Mouse (Mus musculus) right cerebral cortex, postnatal 14 days (tissue): ENCODE data around the gene Syn3.

ENCODE experiments used
- DNase-seq: peaks from one replicate; pipeline ENCODE4 v3.0.0; 2022

The Syn3 gene

DNA sequence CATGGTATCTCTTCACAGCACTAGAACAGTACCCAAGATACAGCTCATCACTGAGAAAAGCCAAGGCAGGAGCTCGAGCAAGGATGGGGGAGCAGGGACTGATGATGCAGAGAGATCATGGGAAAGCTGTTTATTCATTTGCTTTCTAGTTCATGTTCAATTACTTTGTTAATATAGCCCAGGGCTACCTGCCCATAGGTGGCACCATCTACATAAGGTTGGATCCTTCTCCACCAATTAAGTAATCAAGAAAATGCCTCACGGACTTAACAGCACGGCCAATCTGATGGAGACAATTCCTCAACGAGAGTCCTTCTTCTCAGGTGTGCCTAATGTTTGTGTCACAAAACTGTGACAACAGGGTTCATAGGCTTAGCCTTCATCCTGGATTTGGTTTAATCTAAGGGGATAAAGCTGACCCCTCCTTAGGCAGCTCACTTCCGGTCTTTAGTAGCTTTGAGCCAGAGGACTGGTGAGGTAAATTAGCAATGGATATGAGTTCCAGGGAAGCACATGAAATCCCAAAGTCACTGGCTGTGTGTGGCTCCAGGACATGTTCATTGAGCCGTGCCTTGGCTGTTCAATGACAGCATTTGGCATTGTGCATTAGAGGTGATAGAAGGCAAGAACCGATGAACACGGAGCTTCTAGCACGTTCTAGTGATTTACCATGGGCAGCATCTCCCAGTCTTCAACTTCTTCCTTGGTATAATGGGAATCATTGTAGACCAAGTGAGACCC, 423.6 kb downstream of the Syn3 start:
- no peak for DNase-seq

DNA sequence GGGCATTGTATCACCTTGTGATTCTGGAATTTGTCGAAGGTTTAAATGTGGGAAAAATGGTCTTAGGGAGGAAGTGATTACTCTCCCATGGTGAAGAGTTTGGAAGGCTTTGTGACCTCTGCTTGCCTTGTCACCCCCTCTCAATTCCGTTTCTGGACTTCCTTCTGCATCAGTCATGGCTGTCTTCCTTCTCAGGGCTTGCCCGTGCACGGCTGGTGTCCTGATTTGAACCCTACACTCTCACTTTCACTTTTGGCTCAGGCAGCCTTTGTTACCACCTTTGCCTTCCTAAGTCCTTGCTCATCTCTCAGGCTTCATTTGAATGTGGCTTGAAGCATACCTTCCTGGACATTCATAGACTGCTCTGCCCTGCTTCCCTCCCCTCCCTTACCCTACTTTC, 424.6 kb downstream of the Syn3 start:
- no peak for DNase-seq

DNA sequence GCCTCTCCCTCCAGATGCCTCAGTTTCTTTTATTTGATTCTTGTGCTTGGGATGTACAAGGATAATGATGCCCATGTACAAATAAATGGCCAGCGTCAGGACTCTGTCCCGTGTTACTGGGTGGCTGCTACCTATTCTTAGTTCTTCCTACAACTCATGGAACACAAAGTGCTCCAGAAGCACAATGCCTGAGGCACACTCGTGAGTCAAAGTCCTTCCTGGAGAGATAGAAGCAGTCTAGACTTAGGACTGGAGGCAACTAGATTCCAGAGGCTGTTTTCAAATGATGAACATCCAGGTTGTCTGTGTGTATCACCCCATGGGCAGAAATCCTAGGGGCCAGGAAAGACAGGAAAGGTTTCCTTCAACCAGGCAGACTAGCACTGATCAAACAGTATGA, 427.9 kb downstream of the Syn3 start:
- DNase-seq = no peak

DNA sequence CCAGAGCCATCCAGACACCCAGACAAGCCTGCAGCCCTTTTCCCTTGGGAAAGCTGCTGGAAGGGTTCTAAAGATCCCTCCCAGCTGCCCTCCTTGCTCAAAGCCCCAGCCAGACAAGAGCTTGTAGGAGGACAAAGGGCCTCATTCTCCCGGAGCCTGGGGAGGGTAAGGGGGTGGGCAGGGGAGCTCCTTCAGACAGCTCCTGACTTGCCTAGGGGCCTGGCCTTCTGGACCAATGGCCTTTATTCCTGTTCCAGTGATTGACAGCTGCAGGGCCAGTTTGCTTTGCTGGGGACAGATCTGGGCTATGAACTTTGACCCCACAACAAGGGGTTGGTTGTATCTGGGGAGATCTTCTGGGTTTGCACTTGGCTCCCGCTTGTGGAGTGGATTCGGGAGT, 429.4 kb downstream of the Syn3 start:
- DNase-seq = no peak

DNA sequence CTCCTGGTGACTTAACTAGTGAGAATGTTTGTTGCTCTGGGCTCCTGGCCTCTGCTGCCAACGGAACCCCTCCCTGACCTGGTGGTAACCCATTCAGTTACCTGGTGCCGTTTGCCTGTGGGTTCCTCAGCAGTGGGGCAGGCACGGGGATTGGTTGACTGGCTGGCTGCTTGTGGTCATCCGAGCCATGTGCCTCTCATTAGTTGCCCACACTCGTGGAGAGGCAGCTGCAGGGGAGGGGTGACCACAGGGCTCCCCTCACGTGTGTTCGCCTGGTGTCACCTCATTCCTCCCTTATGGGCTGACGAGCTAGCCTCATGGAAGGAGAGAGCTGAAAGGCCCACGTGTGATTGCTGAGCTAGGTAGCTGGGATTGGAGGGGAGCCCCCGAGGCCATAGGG, 430.8 kb downstream of the Syn3 start:
- no peak for DNase-seq

DNA sequence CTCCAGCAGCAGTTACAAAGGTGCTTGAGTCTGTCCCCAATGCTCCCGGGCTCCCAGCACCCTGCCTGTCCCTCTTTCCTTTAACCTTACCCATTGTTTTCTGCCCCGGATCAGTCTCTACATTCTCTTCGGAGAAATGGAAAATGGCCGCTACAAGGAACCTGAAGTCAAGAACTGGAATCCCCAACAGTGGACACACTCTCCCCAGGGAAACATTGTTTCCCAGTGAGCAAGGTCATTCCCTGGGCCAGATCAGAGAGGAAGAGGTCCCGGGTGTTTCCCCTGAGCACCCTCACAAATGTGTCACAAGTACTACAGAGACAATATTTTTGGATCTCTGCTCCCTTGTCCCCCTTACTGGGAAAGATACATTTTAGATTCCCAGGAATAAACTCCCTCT, 432.0 kb downstream of the Syn3 start:
- no peak for DNase-seq

DNA sequence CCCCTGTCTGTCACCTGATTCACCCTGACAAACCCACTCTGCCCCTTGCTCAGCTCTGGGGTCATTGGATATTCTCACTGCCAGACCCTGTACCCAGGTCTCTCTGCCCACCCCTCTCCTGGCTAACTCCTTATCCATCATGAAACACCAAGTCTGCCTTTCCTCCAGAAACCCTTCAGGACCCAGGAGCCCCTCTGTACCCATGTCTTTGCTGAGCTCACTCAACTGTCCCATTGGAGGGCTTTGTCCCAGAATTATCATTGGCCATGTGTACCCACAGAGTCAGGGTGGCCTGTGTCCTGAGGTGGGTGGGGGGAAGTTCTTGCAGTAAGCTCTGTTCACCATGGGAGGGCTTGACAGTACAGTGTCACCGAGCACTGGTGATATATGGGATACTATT, 433.0 kb downstream of the Syn3 start:
- DNase-seq = no peak

DNA sequence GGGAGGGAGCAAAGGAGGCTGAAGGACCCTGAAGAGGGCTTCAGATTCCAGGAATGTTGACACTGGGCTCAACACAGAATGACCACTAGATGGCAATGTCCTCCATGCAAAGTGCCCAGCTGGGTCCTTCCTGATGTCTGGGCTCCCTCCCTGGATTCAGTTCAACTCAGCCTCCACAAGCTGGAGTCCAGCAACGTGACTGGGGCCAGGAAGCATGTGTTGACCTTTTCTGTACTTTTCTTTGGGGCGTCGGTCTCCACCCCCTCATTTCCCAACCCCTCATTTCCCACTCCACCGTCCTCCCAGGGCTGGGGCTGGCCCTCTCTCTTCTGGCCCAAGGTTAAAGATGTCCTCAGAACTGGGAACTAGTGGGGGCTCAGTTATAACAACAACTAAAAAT, 433.8 kb downstream of the Syn3 start:
- DNase-seq = peak; percentile 57

DNA sequence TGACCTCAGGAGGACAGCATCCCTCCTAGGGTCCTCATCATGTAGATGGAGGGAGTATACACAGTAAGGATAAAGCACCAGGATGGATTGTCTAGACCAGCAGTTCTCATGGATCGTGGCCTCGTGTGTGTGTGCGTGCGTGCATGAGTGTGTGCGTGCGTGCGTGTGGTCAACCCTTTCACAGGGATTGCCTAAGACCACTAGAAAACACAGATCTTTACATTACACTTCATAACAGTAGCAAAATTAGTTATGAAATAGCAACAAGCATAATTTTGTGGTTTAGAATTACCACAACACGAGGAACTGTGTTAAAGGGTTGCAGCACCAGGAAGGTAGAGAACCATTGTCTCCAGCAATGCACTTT, 435.7 kb downstream of the Syn3 start:
- no peak for DNase-seq

DNA sequence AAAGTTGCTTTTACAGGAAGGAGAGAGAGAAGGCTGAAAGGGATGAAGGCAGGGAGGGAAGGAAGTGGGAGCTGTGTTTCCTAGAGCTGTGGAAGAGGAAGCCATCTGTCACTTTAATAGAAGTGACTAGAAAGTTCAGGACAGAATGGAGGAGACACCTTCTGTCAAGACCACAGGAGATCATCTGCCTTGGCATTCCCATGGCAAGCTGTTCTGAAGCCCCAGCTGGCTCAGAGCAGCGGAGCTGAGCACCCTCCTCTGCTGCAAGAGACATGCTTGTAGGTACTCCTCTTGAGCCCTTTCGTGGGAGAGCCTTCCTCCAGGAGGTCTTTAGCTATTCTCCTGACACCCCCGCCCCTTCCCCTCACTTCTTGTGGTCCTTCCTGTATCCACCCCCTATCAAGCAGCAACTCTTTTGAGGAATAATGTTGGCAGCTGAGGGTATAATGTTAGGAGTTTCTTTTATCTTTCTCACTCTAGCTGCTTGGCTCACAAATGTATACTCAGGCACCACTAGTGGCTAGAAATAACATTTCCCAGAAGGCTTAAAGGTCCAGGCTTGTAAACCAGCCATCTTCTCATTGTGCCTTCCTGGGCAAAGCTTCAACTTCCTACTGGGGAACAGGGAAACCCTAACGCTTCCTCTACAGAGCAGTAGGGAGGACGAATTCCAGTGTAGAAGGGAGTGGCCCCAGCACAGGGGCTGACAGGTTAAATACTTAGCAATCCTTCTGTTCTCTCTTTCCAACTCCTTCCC, 436.3 kb downstream of the Syn3 start:
- no peak for DNase-seq

DNA sequence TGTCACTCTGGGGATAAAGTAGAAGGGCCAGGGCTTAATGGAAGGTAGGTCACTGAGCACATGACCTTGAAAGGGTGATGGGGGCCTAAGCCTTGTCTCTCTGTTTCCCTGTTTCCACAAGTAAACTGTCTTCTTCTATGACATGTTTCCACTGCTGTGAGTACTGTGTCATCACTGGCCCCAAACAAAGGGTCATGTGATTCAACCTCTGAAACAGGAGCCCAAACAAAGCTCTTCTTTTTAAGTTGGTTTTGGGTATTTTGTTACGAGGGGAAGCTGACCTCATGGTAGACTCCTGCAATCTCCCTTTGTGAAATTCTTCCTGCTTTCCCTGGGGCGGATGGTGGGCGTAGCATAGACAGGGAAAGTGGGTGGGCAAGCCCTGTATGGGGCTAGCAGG, 438.4 kb downstream of the Syn3 start:
- no peak for DNase-seq

DNA sequence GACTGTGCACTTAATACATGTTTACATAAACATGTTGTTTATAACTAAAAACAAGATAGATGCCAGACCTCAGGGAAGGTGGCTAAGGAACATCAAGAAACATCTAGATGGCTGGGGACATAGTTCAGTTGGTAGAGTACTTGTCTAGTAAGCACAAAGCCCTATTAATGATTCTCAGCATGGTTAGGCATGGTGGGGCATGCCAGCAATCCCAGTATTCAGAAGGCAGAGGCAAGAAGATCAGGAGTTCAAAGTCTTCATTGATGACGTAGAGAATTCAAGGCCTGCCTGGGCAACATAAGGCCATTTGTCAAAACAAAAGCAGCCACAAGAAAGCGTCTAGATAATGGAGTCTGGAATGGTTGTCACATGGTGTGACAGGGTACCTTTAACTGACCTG, 441.0 kb downstream of the Syn3 start:
- no peak for DNase-seq

DNA sequence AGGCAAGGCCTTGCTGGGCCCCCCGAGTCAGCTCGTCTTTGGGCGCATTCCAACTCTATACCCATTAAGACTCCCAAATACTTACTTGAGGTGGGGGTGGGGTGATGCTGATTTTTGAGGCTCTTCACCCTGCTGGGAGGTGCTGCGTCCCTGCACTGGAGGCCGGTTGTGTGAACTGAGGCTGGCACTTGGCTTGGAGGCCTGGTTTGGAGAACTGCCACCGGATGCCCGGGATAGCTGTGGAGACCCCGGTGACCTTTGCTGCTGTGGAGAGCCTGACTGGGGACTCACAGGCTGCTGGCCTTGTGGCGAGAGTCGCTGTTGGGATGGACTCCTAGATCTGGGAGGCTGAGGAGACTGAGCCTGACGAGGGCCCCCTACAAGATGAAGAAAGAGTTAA, 441.4 kb downstream of the Syn3 start:
- DNase-seq = no peak

DNA sequence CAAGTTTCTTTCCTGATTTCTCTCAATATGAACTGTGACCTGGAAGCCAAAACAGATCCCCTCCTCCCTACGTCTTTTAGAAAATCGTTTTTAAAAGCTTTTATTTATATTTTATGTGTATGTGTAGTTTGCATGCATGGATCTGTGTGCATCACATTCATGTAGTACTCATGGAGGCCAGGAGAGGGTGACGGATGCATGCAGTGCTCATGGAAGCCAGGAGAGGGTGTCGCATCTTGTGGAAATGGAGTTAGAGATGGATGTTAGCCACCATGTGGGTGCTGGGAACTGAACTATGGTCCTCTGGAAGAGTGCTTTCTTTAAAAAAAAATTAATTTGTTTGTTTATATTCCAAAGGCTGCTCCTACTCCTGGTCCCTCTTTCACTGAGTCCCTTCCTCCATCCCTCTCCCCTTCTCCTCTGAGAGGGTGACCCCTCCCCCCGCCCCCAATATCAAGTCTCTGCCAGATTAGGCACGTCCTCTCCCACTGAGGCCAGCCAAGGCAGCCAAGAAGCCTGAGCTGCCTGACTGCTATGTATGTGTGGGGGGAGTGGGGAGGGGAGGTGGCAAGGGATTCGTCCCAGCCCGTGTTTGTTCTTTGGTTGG, 442.3 kb downstream of the Syn3 start:
- DNase-seq = no peak

DNA sequence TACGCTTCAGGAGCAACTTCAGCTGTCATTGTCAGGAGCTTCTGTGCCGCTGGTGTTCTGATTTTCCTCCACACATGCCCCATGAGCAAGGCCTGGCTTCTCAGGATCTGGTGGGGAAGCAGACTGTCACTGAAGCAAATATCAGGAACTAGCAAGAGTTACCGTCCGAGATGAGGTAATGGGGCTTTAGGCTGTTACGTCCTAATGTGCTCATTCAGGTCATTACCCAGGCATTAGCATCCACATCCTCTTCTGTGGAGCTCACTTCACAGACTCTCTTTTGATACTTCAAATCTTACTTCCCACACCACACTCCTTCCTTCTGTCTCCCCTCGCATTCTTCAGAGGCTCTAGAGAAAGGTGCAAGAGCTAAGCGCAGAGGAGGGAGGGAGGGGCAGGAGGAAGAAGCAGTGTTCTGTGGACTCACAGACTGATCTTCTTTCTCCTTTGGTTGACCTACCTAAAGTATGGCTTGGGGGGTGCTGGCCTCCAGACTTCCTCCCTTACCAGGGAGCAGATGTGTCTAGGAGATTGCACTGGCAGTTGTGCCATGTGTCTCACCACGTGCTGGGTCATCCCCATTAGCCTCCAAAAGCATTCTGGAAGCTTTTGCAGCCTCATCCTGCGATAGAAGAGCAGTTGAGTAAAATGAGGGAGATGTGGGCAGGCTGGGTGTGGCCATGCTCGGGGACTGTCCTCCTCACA, 445.7 kb downstream of the Syn3 start:
- no peak for DNase-seq

DNA sequence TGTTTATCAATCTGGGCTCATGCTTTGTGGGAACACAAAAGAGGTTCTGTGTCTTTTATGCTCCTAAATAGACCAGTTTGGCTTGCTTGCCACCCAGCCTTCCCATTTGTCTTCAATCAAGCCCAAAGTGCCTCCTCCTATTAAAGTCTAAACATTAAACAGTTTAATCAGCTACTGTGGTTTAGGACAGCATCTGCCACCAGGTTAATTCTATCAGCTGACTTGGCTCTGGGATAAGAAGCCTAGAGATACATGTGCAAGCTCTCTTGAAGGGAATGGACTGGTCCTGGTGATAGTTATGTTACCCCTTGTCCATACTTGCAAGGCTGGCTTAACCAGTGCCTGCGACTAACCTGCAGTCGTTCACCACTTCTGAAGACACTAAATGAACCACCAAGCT, 448.2 kb downstream of the Syn3 start:
- no peak for DNase-seq

DNA sequence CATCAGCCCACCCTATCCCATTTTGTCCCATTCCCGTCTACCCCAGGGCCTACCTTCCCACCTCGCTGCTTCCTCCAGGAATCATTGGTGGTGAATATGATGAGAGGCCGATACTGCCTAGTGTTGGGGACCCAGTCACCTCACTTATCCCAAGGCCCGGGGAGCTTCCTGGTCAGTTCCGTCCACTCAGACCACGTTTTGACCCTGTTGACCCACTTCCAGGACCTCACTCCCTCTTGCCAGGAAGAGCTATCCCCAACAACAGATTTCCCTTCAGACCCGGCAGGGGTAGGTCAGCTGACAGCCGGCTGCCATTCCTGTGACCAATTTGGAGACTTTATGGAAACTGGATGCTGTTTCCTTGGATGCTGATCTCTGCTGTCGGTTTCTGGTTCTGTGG, 450.9 kb downstream of the Syn3 start:
- no peak for DNase-seq

DNA sequence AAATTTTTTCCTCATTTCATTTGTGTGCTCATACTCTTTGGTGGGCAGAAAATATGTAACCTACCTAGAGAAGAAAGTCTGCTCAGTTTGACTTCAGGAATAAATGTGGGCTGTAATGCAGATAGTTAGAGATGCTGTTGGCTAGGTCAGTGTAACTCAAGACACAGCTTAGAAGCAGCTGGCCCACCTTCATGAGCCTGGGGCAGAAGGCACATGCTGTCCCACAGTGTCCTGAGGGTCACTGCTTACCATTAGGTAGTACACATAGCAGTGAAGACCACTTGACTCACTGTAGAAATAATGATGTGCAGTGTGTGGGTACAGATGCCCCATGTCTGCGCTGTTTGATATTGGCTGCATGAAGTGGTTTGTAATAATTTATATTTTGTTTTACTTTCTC, 452.3 kb downstream of the Syn3 start:
- DNase-seq = no peak

DNA sequence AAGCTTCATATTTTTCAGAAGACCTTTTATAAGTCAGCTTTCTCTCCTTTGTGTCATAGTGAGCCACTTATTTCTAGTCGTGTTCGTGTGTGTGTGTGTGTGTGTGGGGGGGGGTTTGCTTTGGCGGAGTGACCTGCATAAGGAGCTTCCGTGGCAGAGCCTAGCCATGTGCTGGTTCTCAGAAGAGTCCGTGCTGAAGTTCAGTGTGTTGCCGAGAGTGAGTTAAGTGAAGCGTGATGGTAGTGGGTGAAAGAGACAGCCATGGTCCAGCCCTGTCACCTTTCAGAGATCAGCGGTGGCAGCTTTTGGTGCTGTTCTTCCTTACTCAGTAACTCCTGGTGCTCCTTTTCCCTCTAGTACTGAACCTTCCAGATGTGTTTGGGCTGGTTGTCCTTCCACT, 454.6 kb downstream of the Syn3 start:
- no peak for DNase-seq

DNA sequence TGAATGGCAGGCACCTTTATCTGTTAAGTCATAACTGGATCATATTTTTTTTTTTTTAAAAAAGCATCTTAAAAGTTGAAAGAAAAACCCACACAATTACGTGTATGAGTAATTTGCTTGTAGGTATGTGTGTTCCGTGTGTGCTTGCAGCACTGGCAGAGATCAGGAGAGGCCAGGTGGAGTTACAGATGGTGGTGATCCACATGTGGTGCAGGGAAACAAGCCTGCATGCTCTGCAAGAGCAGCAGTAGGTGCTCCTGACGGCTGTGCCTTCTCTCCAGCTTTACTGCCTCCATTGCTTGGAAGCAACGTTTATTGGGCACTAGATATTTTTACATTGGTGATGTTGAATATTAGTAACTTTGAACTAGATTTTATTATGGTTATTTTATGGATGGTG, 455.0 kb downstream of the Syn3 start:
- no peak for DNase-seq

DNA sequence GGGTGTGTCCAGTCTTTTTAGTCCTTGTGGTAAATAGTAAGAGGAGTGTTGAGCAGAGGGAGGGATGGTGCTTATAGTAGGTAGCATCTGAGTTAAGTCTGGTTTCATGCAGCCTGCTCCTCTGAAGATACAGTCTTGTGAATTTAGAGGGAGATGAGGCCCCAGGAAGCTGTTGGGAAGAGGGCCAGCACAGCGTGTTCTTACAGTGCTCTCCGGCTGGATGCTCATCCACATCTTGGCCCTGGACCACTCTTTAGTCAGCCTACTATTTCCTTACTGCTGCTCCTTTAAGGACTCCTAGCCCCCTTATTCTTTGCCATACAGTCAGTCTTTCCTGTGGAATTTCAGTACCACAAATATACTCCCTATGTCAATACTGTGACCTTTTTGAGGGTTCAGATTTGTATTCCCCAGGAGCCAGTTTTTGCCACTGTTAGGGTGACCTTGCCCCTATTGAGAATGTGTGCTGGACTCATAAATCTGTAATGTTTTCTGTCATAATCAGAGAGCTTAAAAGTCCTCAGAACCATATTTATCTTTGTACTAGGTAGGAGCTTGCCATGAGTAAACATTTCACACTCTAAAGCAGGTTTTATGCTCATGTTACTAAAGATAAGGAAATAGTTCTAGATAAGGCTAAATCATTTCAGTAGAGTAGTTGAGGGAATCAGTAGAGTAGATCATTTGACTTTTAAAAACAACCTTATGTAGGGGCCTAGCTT, 464.5 kb downstream of the Syn3 start:
- no peak for DNase-seq

DNA sequence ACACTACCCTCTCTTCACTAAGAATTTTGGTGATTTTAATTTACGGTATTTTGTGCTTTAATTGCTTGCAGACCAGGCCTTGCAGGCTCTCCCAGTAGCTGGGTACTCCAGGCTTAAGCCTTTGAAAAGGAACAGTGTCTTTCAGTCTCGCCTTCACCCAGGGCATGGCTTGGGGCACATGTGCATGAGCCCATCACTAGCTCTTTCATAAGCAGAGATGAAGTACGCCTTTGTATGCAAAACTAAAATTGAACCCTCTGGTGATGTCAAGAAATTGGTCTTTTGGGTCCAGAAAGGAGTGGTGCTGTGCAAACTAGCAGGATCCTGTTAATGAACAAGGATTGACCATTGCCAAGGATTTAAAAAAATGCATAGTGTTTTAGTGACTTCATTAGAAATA, 466.2 kb downstream of the Syn3 start:
- DNase-seq = no peak

DNA sequence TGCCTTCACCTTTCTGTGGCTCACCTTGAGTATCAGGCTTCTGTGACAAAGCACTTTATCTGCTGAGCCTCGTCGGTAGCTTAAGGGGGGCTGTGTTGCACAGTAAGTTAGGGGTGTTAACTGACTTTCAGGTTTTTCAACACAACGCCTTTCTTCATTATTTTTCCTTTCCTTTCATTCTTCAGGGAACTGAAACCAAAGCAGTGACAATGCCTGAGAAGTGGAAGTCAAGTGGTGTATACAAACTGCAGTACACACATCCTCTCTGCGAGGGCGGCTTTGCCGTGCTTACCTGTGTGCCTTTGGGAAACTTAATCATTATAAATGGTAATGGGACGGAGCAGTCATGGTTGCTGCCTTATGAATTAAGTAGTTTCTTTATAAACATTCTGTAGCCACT, 468.0 kb downstream of the Syn3 start:
- DNase-seq = no peak
